Mouse (Mus musculus) limb, embryonic 12.5 days (tissue): ENCODE results near the gene Krt8. TPM values are rescaled to one million over a fixed set of nuclear protein-coding genes. Genes with fewer than 3 reads are reported as not detected.
A peak's percentile ranks its signal among the peaks of the same experiment; 100 is the strongest.

Experiments used
- ATAC-seq: fragments of 200-750 bp; cut with Nextera tagmentation; 2 replicates; pipeline ENCODE4 v1.8.0; 2017; ENCODE audit warnings: low read depth, moderate TSS enrichment; ENCODE audit not compliant: insufficient number of reproducible peaks, insufficient read depth, low FRiP score, low TSS enrichment
- H3K27ac ChIP-seq: fragments of 300-500 bp; sonication (generic); 2 replicates; pipeline ENCODE4 v1.5.1; 2016; ENCODE audit warnings: mild to moderate bottlenecking, moderate library complexity
- H3K27me3 ChIP-seq: fragments of 300-500 bp; sonication (generic); 2 replicates; pipeline ENCODE4 v1.6.1; 2016; ENCODE audit warnings: mild to moderate bottlenecking, moderate library complexity
- H3K36me3 ChIP-seq: fragments of 300-500 bp; sonication (generic); 2 replicates; pipeline ENCODE4 v1.6.1; 2016; ENCODE audit warnings: mild to moderate bottlenecking, moderate library complexity
- H3K4me1 ChIP-seq: fragments of 300-500 bp; sonication (generic); replicated peaks from 2 replicates; pipeline ENCODE4 v1.6.1; 2016
- H3K4me2 ChIP-seq: fragments of 300-500 bp; sonication (generic); 2 replicates; pipeline ENCODE4 v1.6.1; 2016; ENCODE audit warnings: mild to moderate bottlenecking, moderate library complexity
- H3K4me3 ChIP-seq: fragments of 300-500 bp; sonication (generic); replicated peaks from 2 replicates; pipeline ENCODE4 v1.5.1; 2016; ENCODE audit warnings: mild to moderate bottlenecking
- H3K9ac ChIP-seq: fragments of 300-500 bp; sonication (generic); replicated peaks from 2 replicates; pipeline ENCODE4 v1.6.1; 2016; ENCODE audit warnings: mild to moderate bottlenecking, moderate library complexity
- H3K9me3 ChIP-seq: fragments of 300-500 bp; sonication (generic); 2 replicates; pipeline ENCODE4 v1.6.1; 2016; ENCODE audit warnings: mild to moderate bottlenecking, moderate library complexity
- WGBS: fragments of 180-500 bp; shearing (Covaris S2); methylation state at CpG from one replicate; pipeline ENCODE4 v1.1.7; 2016; 5-methylcytosine and 5-hydroxymethylcytosine counted together
- polyA plus RNA-seq: library from polyadenylated mRNA; unstranded; fragments of >200 nt; fragmentation: Nextera tagmentation; extraction: Ambion mirVana; gene quantifications from 2 replicates; pipeline ENCODE4 v1.2.1, GENCODE M21; 2016

Gene Krt8
- polyA plus RNA-seq, result 10.3 and 11.3 TPM in 2 replicates

GRCm38 (mm10) chr15:102004189-102004588 lies at the start of gene Krt8:
Gene Krt8, minus strand, starts transcription at chr15:102004482.
- H3K4me1 ChIP-seq, result peaks cover 36% of the 10 kb centered on the region
- ATAC-seq, result no peak
- 13% methylated on average over 11 of the region's 11 CpGs for WGBS
- H3K9me3 ChIP-seq, result no peaks in the 10 kb centered on the region
- peak within 1 kb of the TSS; percentile 36 for H3K4me3 ChIP-seq
- peaks cover 70% of the 10 kb centered on the region for H3K27me3 ChIP-seq
- peak within 1 kb of the TSS; percentile 60 for H3K4me2 ChIP-seq
- H3K27ac ChIP-seq, result no peak within 1 kb of the TSS
- no peaks in the 10 kb centered on the region for H3K36me3 ChIP-seq
- peak within 1 kb of the TSS; percentile 50; the same call in 1 of the 2 replicates for H3K9ac ChIP-seq

- peak; percentile 80 for ATAC-seq
- Histone ChIP-seq H3K9ac (peak overlapping the region; percentile 66), H3K4me1 (no peaks in the 10 kb centered on the region), H3K4me2 (peak overlapping the region; percentile 74), H3K27me3 (no peaks in the 10 kb centered on the region), H3K36me3 (no peaks in the 10 kb centered on the region), H3K27ac (peak overlapping the region; percentile 73), H3K9me3 (no peaks in the 10 kb centered on the region), H3K4me3 (peak overlapping the region; percentile 54)
- WGBS, result 0% methylated on average over 26 of the region's 33 CpGs
These were observed 47.8 kb upstream of the Krt8 start for GRCm38 (mm10) chr15:102051920-102052683.

GRCm38 (mm10) chr15:102049871-102050270 lies 45.6 kb upstream of the Krt8 start:
- Histone ChIP-seq H3K4me3 (no peak overlapping the region), H3K36me3 (no peaks in the 10 kb centered on the region), H3K27ac (no peak overlapping the region), H3K9me3 (no peaks in the 10 kb centered on the region), H3K4me1 (no peaks in the 10 kb centered on the region), H3K9ac (no peak overlapping the region), H3K27me3 (no peaks in the 10 kb centered on the region; the same call in 1 of the 2 replicates), H3K4me2 (no peak overlapping the region)
- ATAC-seq, result no peak

GRCm38 (mm10) chr15:102048006-102048405 lies 43.7 kb upstream of the Krt8 start:
- Histone ChIP-seq H3K27me3 (no peaks in the 10 kb centered on the region; the same call in 1 of the 2 replicates), H3K9ac (no peak overlapping the region), H3K36me3 (no peaks in the 10 kb centered on the region), H3K4me1 (no peaks in the 10 kb centered on the region), H3K4me3 (no peak overlapping the region), H3K27ac (no peak overlapping the region), H3K4me2 (no peak overlapping the region), H3K9me3 (no peaks in the 10 kb centered on the region)
- no peak for ATAC-seq
- 91% methylated on average over 6 of the region's 6 CpGs for WGBS

- ATAC-seq, result no peak
These were observed 41.4 kb upstream of the Krt8 start for GRCm38 (mm10) chr15:102045691-102046090.

GRCm38 (mm10) chr15:102044745-102045144 lies 40.5 kb upstream of the Krt8 start:
- Histone ChIP-seq H3K9ac (no peak overlapping the region), H3K27me3 (peaks cover 10% of the 10 kb centered on the region; the same call in 1 of the 2 replicates), H3K4me3 (no peak overlapping the region), H3K27ac (no peak overlapping the region), H3K9me3 (no peaks in the 10 kb centered on the region), H3K4me2 (no peak overlapping the region), H3K4me1 (no peaks in the 10 kb centered on the region), H3K36me3 (no peaks in the 10 kb centered on the region)
- WGBS, result 82% methylated on average over 3 of the region's 3 CpGs
- ATAC-seq, result no peak

More at GRCm38 (mm10) chr15:102045691-102046090, 41.4 kb upstream of the Krt8 start:
- no peak overlapping the region for H3K4me3 ChIP-seq
- no peaks in the 10 kb centered on the region for H3K4me1 ChIP-seq
- no peaks in the 10 kb centered on the region for H3K9me3 ChIP-seq
- peaks cover 8% of the 10 kb centered on the region; the same call in 1 of the 2 replicates for H3K27me3 ChIP-seq
- H3K4me2 ChIP-seq, result no peak overlapping the region
- no peak overlapping the region for H3K9ac ChIP-seq
- H3K36me3 ChIP-seq, result no peaks in the 10 kb centered on the region
- 92% methylated on average over 10 of the region's 10 CpGs for WGBS
- no peak overlapping the region for H3K27ac ChIP-seq

GRCm38 (mm10) chr15:102041951-102042350 lies 37.7 kb upstream of the Krt8 start:
- 0 out of 2 replicates have a peak, but pooled peaks cover 3% of the 10 kb centered on the region for H3K4me1 ChIP-seq
- H3K9ac ChIP-seq, result no peak overlapping the region
- H3K4me2 ChIP-seq, result peak overlapping the region; percentile 47
- H3K9me3 ChIP-seq, result no peaks in the 10 kb centered on the region
- 21% methylated on average over 7 of the region's 7 CpGs for WGBS
- peak overlapping the region; percentile 24; the same call in 1 of the 2 replicates for H3K4me3 ChIP-seq
- H3K27ac ChIP-seq, result no peak overlapping the region
- H3K27me3 ChIP-seq, result peaks cover 10% of the 10 kb centered on the region; the same call in 1 of the 2 replicates
- no peaks in the 10 kb centered on the region for H3K36me3 ChIP-seq
- no peak for ATAC-seq

GRCm38 (mm10) chr15:102040277-102040676 lies 36.0 kb upstream of the Krt8 start:
- Histone ChIP-seq H3K27me3 (peaks cover 10% of the 10 kb centered on the region; the same call in 1 of the 2 replicates), H3K4me3 (no peak overlapping the region), H3K9ac (no peak overlapping the region), H3K4me2 (no peak overlapping the region), H3K27ac (no peak overlapping the region), H3K36me3 (no peaks in the 10 kb centered on the region), H3K4me1 (0 out of 2 replicates have a peak, but pooled peaks cover 3% of the 10 kb centered on the region), H3K9me3 (no peaks in the 10 kb centered on the region)
- whole genome bisulfite sequencing, result 78% methylated on average over 4 of the region's 4 CpGs
- ATAC-seq, result no peak

GRCm38 (mm10) chr15:102034121-102035053 lies 30.1 kb upstream of the Krt8 start:
- ATAC-seq, result no peak
- Histone ChIP-seq H3K4me2 (no peak overlapping the region), H3K9ac (no peak overlapping the region), H3K4me1 (0 out of 2 replicates have a peak, but pooled peaks cover 3% of the 10 kb centered on the region), H3K9me3 (no peaks in the 10 kb centered on the region), H3K36me3 (no peaks in the 10 kb centered on the region), H3K27ac (no peak overlapping the region), H3K4me3 (no peak overlapping the region), H3K27me3 (peaks cover 9% of the 10 kb centered on the region; the same call in 1 of the 2 replicates)
- WGBS, result 58% methylated on average over 16 of the region's 16 CpGs

GRCm38 (mm10) chr15:102028040-102028439 lies 23.8 kb upstream of the Krt8 start, which contains the start of gene Krt18:
Gene Krt18, plus strand, starts transcription at chr15:102028180.
- under 1% methylated on average over 28 of the region's 28 CpGs for WGBS
- H3K4me2 ChIP-seq, result peak within 1 kb of the TSS; percentile 71
- H3K9me3 ChIP-seq, result no peaks in the 10 kb centered on the region
- peaks cover 27% of the 10 kb centered on the region for H3K4me1 ChIP-seq
- H3K36me3 ChIP-seq, result no peaks in the 10 kb centered on the region
- H3K27me3 ChIP-seq, result peaks cover 67% of the 10 kb centered on the region
- no peak within 1 kb of the TSS for H3K27ac ChIP-seq
- peak within 1 kb of the TSS; percentile 44 for H3K4me3 ChIP-seq
- peak within 1 kb of the TSS; percentile 47; the same call in 1 of the 2 replicates for H3K9ac ChIP-seq
- no peak for ATAC-seq

GRCm38 (mm10) chr15:102026430-102026829 lies 22.1 kb upstream of the Krt8 start:
- no peak overlapping the region for H3K27ac ChIP-seq
- no peak overlapping the region for H3K4me3 ChIP-seq
- no peaks in the 10 kb centered on the region for H3K36me3 ChIP-seq
- H3K9me3 ChIP-seq, result no peaks in the 10 kb centered on the region
- peak overlapping the region; percentile 41 for H3K4me2 ChIP-seq
- peaks cover 67% of the 10 kb centered on the region for H3K27me3 ChIP-seq
- no peak for ATAC-seq
- 9% methylated on average over 12 of the region's 12 CpGs for WGBS
- peaks cover 27% of the 10 kb centered on the region for H3K4me1 ChIP-seq
- H3K9ac ChIP-seq, result no peak overlapping the region
